Mouse (Mus musculus): ENCODE measurements around the gene Olfr1234. TPM values are rescaled to one million over a fixed set of nuclear protein-coding genes. Genes with fewer than 3 reads are reported as not detected.

The Olfr1234 gene
- polyA plus RNA-seq (2017; shearing (Covaris generic)) = not detected

DNA sequence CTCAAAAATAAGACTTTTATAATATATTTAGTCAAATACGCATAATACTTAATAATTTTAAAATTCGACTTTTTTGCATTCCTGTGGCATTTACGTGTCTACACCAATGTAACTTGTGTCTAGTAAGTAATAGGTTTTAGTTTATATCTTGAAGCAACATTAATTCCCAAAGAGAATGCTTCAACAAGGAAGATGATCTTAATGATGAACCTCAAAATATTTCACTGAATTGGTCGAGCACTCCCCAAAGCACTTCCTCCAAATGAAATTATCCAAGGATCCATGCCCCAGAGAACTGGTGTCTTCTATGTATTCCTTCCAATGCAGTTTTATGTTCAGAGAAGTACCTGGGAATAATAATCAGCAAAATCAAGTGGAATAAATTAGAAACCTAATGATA is at the start of gene Olfr1234:
TSS of gene Olfr1234 (minus strand) at position 101 of the 400 bp plus-strand sequence.
- no peak for ATAC-seq

DNA sequence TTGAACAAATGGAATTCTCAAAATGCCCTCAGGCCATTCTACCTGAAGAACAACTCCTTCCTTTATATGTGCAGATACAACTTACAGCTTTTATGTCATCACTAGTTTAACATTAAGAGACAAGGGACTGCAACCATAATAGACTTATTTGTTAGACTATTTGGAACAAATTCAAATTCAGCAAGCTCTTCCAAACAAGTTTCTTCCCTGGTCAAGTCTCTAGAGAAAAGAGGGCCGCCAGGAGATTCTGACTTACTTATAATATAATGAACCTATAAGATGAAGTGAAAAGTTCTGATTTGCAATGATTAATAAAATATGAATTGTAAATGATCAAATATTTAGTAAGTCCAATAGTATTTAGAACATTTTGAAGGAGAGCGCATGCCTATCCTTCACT is 44.9 kb upstream of the Olfr1234 start, which contains the start of gene Olfr1238:
TSS of gene Olfr1238 (minus strand) at position 101 of the 400 bp plus-strand sequence.
- no peak for ATAC-seq

DNA sequence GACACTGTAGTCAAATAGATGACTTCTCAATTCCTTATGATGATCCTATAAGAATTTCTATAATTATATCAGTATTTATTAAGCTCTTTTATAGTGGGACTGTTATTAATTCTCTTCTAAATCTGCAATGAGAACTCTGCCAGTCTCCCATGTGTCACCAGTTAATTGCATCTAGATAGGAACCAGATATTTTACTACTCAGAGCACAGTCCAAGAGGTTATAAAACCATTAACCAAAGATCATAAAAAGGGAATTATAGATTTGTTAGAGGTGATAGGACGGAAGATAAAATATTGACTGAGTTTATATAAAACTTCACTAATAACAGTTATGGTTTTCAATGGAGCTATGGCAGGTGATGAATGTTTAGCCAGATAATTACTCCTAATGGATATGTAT is 36.2 kb upstream of the Olfr1234 start:
- no peak for ATAC-seq

DNA sequence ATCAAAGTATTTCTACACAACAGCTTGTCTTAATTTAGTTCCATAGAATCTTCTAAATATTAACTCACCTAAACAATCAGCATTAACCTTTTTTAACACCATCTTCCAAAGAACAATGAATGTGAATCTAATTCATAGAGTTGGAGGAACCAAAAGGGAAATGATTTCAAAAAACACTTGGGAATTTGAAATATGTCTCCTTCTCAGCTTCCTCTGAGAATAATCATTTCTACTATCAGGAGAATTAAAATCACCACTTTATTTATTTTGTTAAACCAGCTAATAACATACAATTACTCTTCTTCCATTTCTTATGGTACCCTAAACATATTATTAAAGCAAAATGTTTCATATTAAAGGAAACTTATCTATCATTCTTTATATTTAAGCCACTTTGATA is 22.4 kb downstream of the Olfr1234 start, which contains the start of gene Olfr1233:
TSS of gene Olfr1233 (minus strand) at position 101 of the 400 bp plus-strand sequence.
- ATAC-seq = no peak

DNA sequence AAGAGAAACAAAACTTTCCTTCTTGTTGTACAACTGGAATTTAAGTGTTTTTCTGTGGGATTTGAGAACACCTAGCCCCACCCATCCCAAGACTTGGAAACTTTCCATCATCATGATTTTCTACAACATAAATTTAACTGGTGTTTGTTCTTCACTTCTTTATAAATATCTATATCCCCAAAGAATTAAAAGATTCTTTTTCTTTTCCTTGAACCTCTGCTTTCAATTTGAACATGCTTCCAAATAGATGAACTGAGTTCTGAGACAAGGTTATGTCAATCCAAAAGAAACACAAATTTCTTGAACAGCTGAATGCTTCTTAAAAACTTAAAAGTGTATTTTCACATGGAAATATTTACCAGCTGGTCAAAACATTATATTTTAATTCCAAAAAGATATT is 35.1 kb downstream of the Olfr1234 start, which contains the start of gene Olfr1232:
TSS of gene Olfr1232 (minus strand) at position 101 of the 400 bp plus-strand sequence.
- no peak for ATAC-seq

Other genes starting within 250 kb of the Olfr1234 start
- gene Olfr1221, start 247.6 kb downstream of the Olfr1234 start, polyA plus RNA-seq (2017; shearing (Covaris generic)) = not detected
- gene Olfr1222, start 231.8 kb downstream of the Olfr1234 start, polyA plus RNA-seq (2017; shearing (Covaris generic)) = not detected
- gene Olfr1223, start 213.3 kb downstream of the Olfr1234 start, polyA plus RNA-seq (2017; shearing (Covaris generic)) = not detected
- not detected for gene Olfr1224-ps1, start 200.8 kb downstream of the Olfr1234 start, polyA plus RNA-seq (2017; shearing (Covaris generic))
- gene Olfr1225, start 190.2 kb downstream of the Olfr1234 start, polyA plus RNA-seq (2017; shearing (Covaris generic)) = not detected
- not detected for gene Olfr1226, start 164.8 kb downstream of the Olfr1234 start, polyA plus RNA-seq (2017; shearing (Covaris generic))
- gene Olfr1228, start 110.8 kb downstream of the Olfr1234 start, polyA plus RNA-seq (2017; shearing (Covaris generic)) = not detected
- gene Olfr1229, start 76.9 kb downstream of the Olfr1234 start, polyA plus RNA-seq (2017; shearing (Covaris generic)) = not detected
- not detected for gene Olfr1230, start 67.6 kb downstream of the Olfr1234 start, polyA plus RNA-seq (2017; shearing (Covaris generic))
- gene Olfr1231, start 57.8 kb downstream of the Olfr1234 start, polyA plus RNA-seq (2017; shearing (Covaris generic)) = not detected
- gene Olfr1232, start 35.2 kb downstream of the Olfr1234 start, polyA plus RNA-seq (2017; shearing (Covaris generic)) = not detected
- under 1 TPM in 1 of 2 experiments, not detected in 1; 0.05 TPM for gene Olfr1233, start 22.5 kb downstream of the Olfr1234 start, polyA plus RNA-seq (2017; shearing (Covaris generic))
- gene Olfr1238, start 44.8 kb upstream of the Olfr1234 start, polyA plus RNA-seq (2017; shearing (Covaris generic)) = not detected
- not detected for gene Olfr1239, start 55.5 kb upstream of the Olfr1234 start, polyA plus RNA-seq (2017; shearing (Covaris generic))
- gene Olfr1240, start 78.1 kb upstream of the Olfr1234 start, polyA plus RNA-seq (2017; shearing (Covaris generic)) = not detected
- not detected for gene Olfr1241, start 122.3 kb upstream of the Olfr1234 start, polyA plus RNA-seq (2017; shearing (Covaris generic))
- not detected for gene Olfr1242, start 133.5 kb upstream of the Olfr1234 start, polyA plus RNA-seq (2017; shearing (Covaris generic))
- gene Olfr1243, start 166.6 kb upstream of the Olfr1234 start, polyA plus RNA-seq (2017; shearing (Covaris generic)) = not detected
- gene Olfr1245, start 213.6 kb upstream of the Olfr1234 start, polyA plus RNA-seq (2017; shearing (Covaris generic)) = not detected
- not detected for gene Olfr1246, start 228.3 kb upstream of the Olfr1234 start, polyA plus RNA-seq (2017; shearing (Covaris generic))
- under 1 TPM in 1 of 2 experiments, not detected in 1; 0.18 TPM for gene Olfr1247, start 249.3 kb upstream of the Olfr1234 start, polyA plus RNA-seq (2017; shearing (Covaris generic))